Mouse (Mus musculus): ENCODE results near the gene Fam122b. TPM values are rescaled to one million over a fixed set of nuclear protein-coding genes. Genes with fewer than 3 reads are reported as not detected.

Gene Fam122b
- total RNA-seq, 1 experiment from 2014 or later = 11.8 TPM

- ATAC-seq (replicated peaks; ENCODE audit: low read depth, poor library complexity, severe bottlenecking) = no peak
Observed at GRCm38 (mm10) chrX:53204690-53205311, 64.8 kb downstream of the Fam122b start.

DNA sequence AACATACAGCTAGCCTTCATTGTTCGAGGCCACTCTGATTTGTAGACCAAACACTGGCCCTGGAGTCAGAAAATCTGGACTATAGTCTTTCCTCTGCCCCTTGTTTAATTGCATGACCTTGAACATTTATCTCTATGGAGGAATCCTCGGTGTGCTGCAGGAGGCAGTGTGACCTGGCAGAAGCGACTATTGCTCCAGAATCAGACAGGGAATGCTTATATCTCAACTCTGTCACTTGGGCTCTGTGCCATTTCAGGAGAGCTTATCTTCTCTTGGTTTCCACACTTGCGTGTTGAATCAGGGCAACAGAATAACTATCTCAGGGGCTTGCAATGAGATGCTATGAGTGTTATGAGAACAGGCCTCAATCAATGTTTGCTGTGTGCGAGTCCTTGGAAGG lies 68.0 kb downstream of the Fam122b start:
- ATAC-seq (replicated peaks; ENCODE audit: low read depth, poor library complexity, severe bottlenecking) = no peak

GRCm38 (mm10) chrX:53197681-53198080 lies 71.9 kb downstream of the Fam122b start:
- ATAC-seq (replicated peaks; ENCODE audit: low read depth, poor library complexity, severe bottlenecking) = no peak

- ATAC-seq (replicated peaks; ENCODE audit: low read depth, poor library complexity, severe bottlenecking) = no peak
Observed at GRCm38 (mm10) chrX:53196392-53196791, 73.2 kb downstream of the Fam122b start.

Other genes starting within 250 kb of the Fam122b start
- gene Plac1, start 29.7 kb downstream of the Fam122b start, total RNA-seq (2017) = not detected in 2 replicates
- not detected in 2 replicates for gene Fam122c, start 3.6 kb upstream of the Fam122b start, total RNA-seq (2017)
- 21.5 and 26.6 TPM in 2 replicates for gene Mospd1, start 100.7 kb upstream of the Fam122b start, total RNA-seq (2017)
- gene Etd, start 165.1 kb upstream of the Fam122b start, total RNA-seq (2017) = not detected in 2 replicates

Data from common myeloid progenitor, adult 5-6 weeks (primary cell).